Comparison of ENCODE assay signal across 21 mouse cellular contexts in genomic region chr10:92671906-92672305, GRCm38 (mm10). TPM values are rescaled to one million over a fixed set of nuclear protein-coding genes. Genes with fewer than 3 reads are reported as not detected.
A peak's percentile ranks its signal among the peaks of the same experiment; 100 is the strongest.
DNase-seq lines count a peak whose midpoint lies in the region; ATAC-seq and TF ChIP-seq lines count a peak whose summit lies in the region.
"Had no signal": no experiment of that assay in that cellular context is flagged by ENCODE, and none has a peak within 500 bp of the region (broad histone marks: within the 10 kb centered on the region; RNA-seq: fewer than 3 reads in every experiment).

No protein-coding gene starts in this region.

- no peak for TF ChIP-seq RAD21 in MEL (IDR thresholded peaks at IDR 0.05; ENCODE audit: low read depth, low read length)

- no peak for TF ChIP-seq CTCF in MEL (IDR thresholded peaks at IDR 0.05 in 2 of 3, conservative IDR thresholded peaks at IDR 0.05 in 1 of 3; ENCODE audit: control insufficient read depth in 1 of 3, insufficient read depth in 1 of 3, low read depth in 2 of 3, low read length in 3 of 3, poor library complexity in 1 of 3, severe bottlenecking in 1 of 3)

- H3K36me3 ChIP-seq in MEL (ENCODE audit: control insufficient read depth in 1 of 2, insufficient read depth in 2 of 2, low read length in 2 of 2) = peaks cover 0 to 22% of the 10 kb centered on the region in 2 experiments; a peak in 2 of 4 replicates
- no peaks in the 10 kb centered on the region for H3K36me3 ChIP-seq in forebrain, embryonic 14.5 days (ENCODE audit: control insufficient read depth, insufficient read depth, low read length)
- H3K36me3 ChIP-seq: G1E had no signal

- no peak overlapping the region for H3K4me2 ChIP-seq in forebrain, embryonic 14.5 days (ENCODE audit: low read length)

- H3K27ac ChIP-seq in MEL (ENCODE audit: control insufficient read depth, low read depth, low read length) = peak overlapping the region; percentile 52
- H3K27ac ChIP-seq in forebrain, embryonic 14.5 days (ENCODE audit: low read depth, low read length) = no peak overlapping the region

- peak; percentile 97 for TF ChIP-seq EP300 in MEL (IDR thresholded peaks at IDR 0.05; ENCODE audit: low read depth in 1 of 2, low read length in 2 of 2)

- peak; percentile 91 for DNase-seq in MEL (ENCODE audit: low read depth, low spot score)
- peak; percentile 85 for DNase-seq in MEL-GATA-1-ER (ENCODE audit: extremely low read depth, low read depth)
- no peak for DNase-seq in forebrain, embryonic 14.5 days (ENCODE audit: low spot score)
- DNase-seq in spleen, postnatal 4 days (ENCODE audit: low spot score in 2 of 2) = no peak
- DNase-seq: adrenal gland, adult 2 months; adrenal gland, adult 8-10 months; adrenal gland, postnatal 10 days; adrenal gland, postnatal 14 days; adrenal gland, postnatal 25 days; adrenal gland, postnatal 36 days; B cell, adult 2 months; cerebellum, adult 11 months; cerebellum, adult 11-12 months; cerebellum, adult 18-20 months; cerebellum, adult 2 months; cerebellum, adult 8-10 months had no signal

- WGBS in forebrain, embryonic 14.5 days = 93% methylated on average over 4 of the region's 4 CpGs

- TF ChIP-seq POLR2A in MEL (IDR thresholded peaks at IDR 0.05; ENCODE audit: control insufficient read depth in 1 of 2, insufficient read depth in 1 of 2, low read depth in 1 of 2, low read length in 2 of 2, poor library complexity in 1 of 2) = no peak

- H3K9me3 ChIP-seq in MEL (replicated peaks; ENCODE audit: insufficient read depth, low read length) = no peaks in the 10 kb centered on the region
- no peaks in the 10 kb centered on the region for H3K9me3 ChIP-seq in forebrain, embryonic 14.5 days (replicated peaks; ENCODE audit: control insufficient read depth, low read length)
- H3K9me3 ChIP-seq: G1E had no signal

- no peak for ATAC-seq in forebrain, embryonic 14.5 days
- ATAC-seq: activated CD4-positive, CD25-positive, alpha-beta regulatory T cell, adult 4 months; CD4-positive, CD25-positive, alpha-beta regulatory T cell, adult 4 months; Patski had no signal

- H3K79me2 ChIP-seq in MEL (ENCODE audit: control insufficient read depth, insufficient read depth, low read length, poor library complexity) = no peaks in the 10 kb centered on the region

- peaks cover 15 to 20% of the 10 kb centered on the region in 2 experiments for H3K4me1 ChIP-seq in MEL (ENCODE audit: control insufficient read depth in 1 of 2, insufficient read depth in 2 of 2, low read length in 2 of 2)
- H3K4me1 ChIP-seq in forebrain, embryonic 14.5 days (ENCODE audit: control insufficient read depth, insufficient read depth, low read length) = no peaks in the 10 kb centered on the region

- H3K27me3 ChIP-seq in MEL (ENCODE audit: control insufficient read depth in 1 of 2, insufficient read depth in 2 of 2, low read length in 2 of 2) = no peaks in the 10 kb centered on the region
- H3K27me3 ChIP-seq in forebrain, embryonic 14.5 days (replicated peaks; ENCODE audit: control insufficient read depth, insufficient read depth, low read length) = no peaks in the 10 kb centered on the region
- H3K27me3 ChIP-seq: CH12.LX had no signal

- H3K9ac ChIP-seq in MEL (ENCODE audit: control insufficient read depth, low read depth, low read length, poor library complexity, severe bottlenecking) = no peak overlapping the region
- H3K9ac ChIP-seq in forebrain, embryonic 14.5 days (ENCODE audit: low read length) = no peak overlapping the region

- H3K4me3 ChIP-seq in MEL (ENCODE audit: control insufficient read depth in 1 of 2, insufficient read depth in 1 of 2, low read depth in 2 of 2, low read length in 2 of 2) = no peak overlapping the region
- H3K4me3 ChIP-seq in forebrain, embryonic 14.5 days (ENCODE audit: low read depth, low read length) = no peak overlapping the region

TF ChIP-seq in MEL, 35 proteins besides CTCF, POLR2A, EP300 and RAD21:
- TF ChIP-seq SMC3 (IDR thresholded peaks at IDR 0.05; ENCODE audit: low read depth, low read length) (0 out of 2 replicates have a peak, but pooled peaks have one; percentile 13), USF2 (IDR thresholded peaks at IDR 0.05; ENCODE audit: borderline replicate concordance in 1 of 2, insufficient read depth in 1 of 2, low read depth in 1 of 2, low read length in 2 of 2) (no peak), GATA1 (IDR thresholded peaks at IDR 0.05; ENCODE audit: low read depth, low read length) (peak; percentile 95), NRF1 (IDR thresholded peaks at IDR 0.05; ENCODE audit: insufficient read depth, low read depth, low read length, poor library complexity, severe bottlenecking) (peak; percentile 60), ZNF384 (IDR thresholded peaks at IDR 0.05; ENCODE audit: low read depth, low read length) (0 out of 2 replicates have a peak, but pooled peaks have one; percentile 48), MXI1 (IDR thresholded peaks at IDR 0.05; ENCODE audit: low read depth, low read length) (peak; percentile 72), RCOR1 (IDR thresholded peaks at IDR 0.05; ENCODE audit: low read depth, low read length) (peak; percentile 99), BHLHE40 (IDR thresholded peaks at IDR 0.05; ENCODE audit: borderline replicate concordance, low read depth, low read length) (peak; percentile 70; the same call in 1 of the 2 replicates), MAX (IDR thresholded peaks at IDR 0.05; ENCODE audit: low read length) (peak; percentile 47), MAZ (IDR thresholded peaks at IDR 0.05; ENCODE audit: low read depth, low read length) (no peak), GABPA (IDR thresholded peaks at IDR 0.05; ENCODE audit: low read depth, low read length) (peak; percentile 51; the same call in 1 of the 2 replicates), MAFK (IDR thresholded peaks at IDR 0.05; ENCODE audit: borderline replicate concordance, low read depth, low read length) (peak; percentile 75), ZC3H11A (IDR thresholded peaks at IDR 0.05; ENCODE audit: low read depth, low read length) (no peak; the same call in 1 of the 2 replicates), ZKSCAN1 (IDR thresholded peaks at IDR 0.05; ENCODE audit: low read depth, low read length) (no peak), E2F4 (IDR thresholded peaks at IDR 0.05; ENCODE audit: borderline replicate concordance, low read depth, low read length) (no peak), CHD1 (IDR thresholded peaks at IDR 0.05; ENCODE audit: low read depth, low read length) (no peak), POLR2AphosphoS2 (IDR thresholded peaks at IDR 0.05; ENCODE audit: low read length) (no peak), ZMIZ1 (IDR thresholded peaks at IDR 0.05; ENCODE audit: low read depth, low read length) (no peak), MEF2A (IDR thresholded peaks at IDR 0.05; ENCODE audit: extremely low read depth, insufficient replicate concordance, low read depth, low read length, poor library complexity, severe bottlenecking) (peak; percentile 67; the same call in 1 of the 2 replicates), TAL1 (IDR thresholded peaks at IDR 0.05; ENCODE audit: low read length) (peak; percentile 59), TCF12 (IDR thresholded peaks at IDR 0.05; ENCODE audit: low read depth, low read length) (peak; percentile 93), MYB (IDR thresholded peaks at IDR 0.05; ENCODE audit: low read depth, low read length) (peak; percentile 85), NELFE (IDR thresholded peaks at IDR 0.05; ENCODE audit: low read depth, low read length) (no peak), CHD2 (IDR thresholded peaks at IDR 0.05; ENCODE audit: low read length) (peak; percentile 41; the same call in 1 of the 2 replicates), JUND (IDR thresholded peaks at IDR 0.05; ENCODE audit: low read depth, low read length) (no peak), ETS1 (IDR thresholded peaks at IDR 0.05; ENCODE audit: low read depth, low read length) (peak; percentile 92), ELF1 (IDR thresholded peaks at IDR 0.05; ENCODE audit: low read depth, low read length) (0 out of 2 replicates have a peak, but pooled peaks have one; percentile 4), SIN3A (IDR thresholded peaks at IDR 0.05; ENCODE audit: low read length) (peak; percentile 89), HCFC1 (IDR thresholded peaks at IDR 0.05; ENCODE audit: low read depth, low read length) (0 out of 2 replicates have a peak, but pooled peaks have one; percentile 35), MYC (IDR thresholded peaks at IDR 0.05; ENCODE audit: low read depth, low read length) (peak; percentile 79)

RNA-seq across cellular contexts. Expression of gene Nedd1, which starts 50.3 kb away (rescaled TPM):
- 18.7 and 22.1 TPM in 2 replicates for total RNA-seq in MEL (2012; rRNA removed)
- 10 to 100 TPM in 1 of 2 experiments, not detected in 1; 15.5 TPM for polyA plus RNA-seq in MEL (2012; ENCODE audit: insufficient read depth in 1 of 2, insufficient read length in 2 of 2, low read depth in 1 of 2, low replicate concordance in 2 of 2, missing spikeins in 1 of 2)
- polyA plus RNA-seq in forebrain, embryonic 14.5 days (2014; fragmentation: Nextera tagmentation; extraction: Ambion mirVana) = 29.2 and 30.0 TPM in 2 replicates

Comparison
In these comparisons a context has a peak if more than half of its experiments do, and no peak if none do; other contexts are left out.
1. DNase-seq: peak in MEL (single experiment) and MEL-GATA-1-ER (single experiment); none in forebrain, embryonic 14.5 days (single experiment) and spleen, postnatal 4 days (0 of 2).